Mouse (Mus musculus) bone marrow, adult 2 months (tissue): ENCODE measurements around the gene Gins3. TPM values are rescaled to one million over a fixed set of nuclear protein-coding genes. Genes with fewer than 3 reads are reported as not detected.

Experiments used
- H3K27ac ChIP-seq: fragments of 200-500 bp; 2 replicates; pipeline ENCODE4 v1.5.1; 2012; ENCODE audit warnings: low read depth, mild to moderate bottlenecking, control low read depth, inconsistent platforms, low read length; ENCODE audit not compliant: control insufficient read depth, poor library complexity, insufficient read depth
- H3K4me1 ChIP-seq: fragments of 200-500 bp; 2 replicates; pipeline ENCODE4 v1.6.1; 2011; ENCODE audit warnings: low read length; ENCODE audit not compliant: control insufficient read depth, insufficient read depth
- H3K4me3 ChIP-seq: fragments of 200-500 bp; replicated peaks from 2 replicates; pipeline ENCODE3; 2011; ENCODE audit warnings: mild to moderate bottlenecking, low read depth, low read length, control low read depth; ENCODE audit not compliant: control insufficient read depth
- CTCF ChIP-seq: fragments of 200-500 bp; IDR thresholded peaks from 2 replicates; pipeline ENCODE4 v1.5.1; 2011; ENCODE audit warnings: low read length, control low read depth; ENCODE audit not compliant: control insufficient read depth, insufficient read depth
- POLR2A ChIP-seq: fragments of 200-500 bp; IDR thresholded peaks from 2 replicates; pipeline ENCODE4 v1.6.1; 2011; ENCODE audit warnings: low read depth, mild to moderate bottlenecking, control low read depth, low read length, borderline replicate concordance; ENCODE audit not compliant: control insufficient read depth
- WGBS: fragments of 180-500 bp; shearing (Covaris S2); methylation state at CpG from one replicate; pipeline ENCODE4 v1.1.7; 2018; 5-methylcytosine and 5-hydroxymethylcytosine counted together
- polyA plus RNA-seq: library from polyadenylated mRNA; stranded (reverse); fragments of >200 nt; gene quantifications from 2 replicates; pipeline ENCODE4 v1.2.4, GENCODE M21; 2011; ENCODE audit warnings: low replicate concordance; ENCODE audit not compliant: missing spikeins, insufficient read depth, insufficient read length

Gene Gins3
- polyA plus RNA-seq, 1 experiment: 14.8 TPM

GRCm38 (mm10) chr8:95620046-95620445 lies 13.2 kb upstream of the Gins3 start:
- Histone ChIP-seq H3K27ac (no peak overlapping the region), H3K4me3 (no peak overlapping the region), H3K4me1 (no peaks in the 10 kb centered on the region)
- no peak for TF ChIP-seq CTCF
- 83% methylated on average over 2 of the region's 2 CpGs for WGBS

- whole genome bisulfite sequencing: 79% methylated on average over 2 of the region's 2 CpGs
- H3K4me1 ChIP-seq: no peaks in the 10 kb centered on the region
- TF ChIP-seq CTCF: no peak
- TF ChIP-seq POLR2A: no peak
- H3K4me3 ChIP-seq: no peak overlapping the region
- no peak overlapping the region for H3K27ac ChIP-seq
These were observed 8.4 kb upstream of the Gins3 start for GRCm38 (mm10) chr8:95624833-95625232.

- Histone ChIP-seq H3K4me1 (peaks cover 2% of the 10 kb centered on the region), H3K27ac (no peak overlapping the region), H3K4me3 (no peak overlapping the region)
- WGBS: 86% methylated on average over 6 of the region's 6 CpGs
- TF ChIP-seq CTCF: no peak
These were observed 413 bp upstream of the Gins3 start for GRCm38 (mm10) chr8:95632840-95633239.

DNA sequence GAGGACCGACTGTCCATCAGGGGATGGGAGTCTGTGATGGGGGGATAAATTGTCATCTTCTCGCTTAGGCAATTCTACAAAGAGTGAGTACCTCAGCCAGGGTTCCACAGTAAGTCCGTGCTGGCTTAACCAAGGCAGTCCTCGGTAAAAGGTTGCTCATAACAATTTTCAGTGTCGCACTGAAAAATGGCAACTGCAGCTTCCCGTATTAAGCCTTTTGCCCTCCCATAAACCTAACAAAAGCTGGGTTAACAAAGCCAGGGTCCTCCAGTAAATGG lies 749 bp downstream of the Gins3 start:
- Histone ChIP-seq H3K4me3 (peak overlapping the region; percentile 90), H3K27ac (no peak overlapping the region), H3K4me1 (peaks cover 2% of the 10 kb centered on the region)
- 2% methylated on average over 6 of the region's 6 CpGs for WGBS
- no peak for TF ChIP-seq CTCF
- TF ChIP-seq POLR2A: no peak

DNA sequence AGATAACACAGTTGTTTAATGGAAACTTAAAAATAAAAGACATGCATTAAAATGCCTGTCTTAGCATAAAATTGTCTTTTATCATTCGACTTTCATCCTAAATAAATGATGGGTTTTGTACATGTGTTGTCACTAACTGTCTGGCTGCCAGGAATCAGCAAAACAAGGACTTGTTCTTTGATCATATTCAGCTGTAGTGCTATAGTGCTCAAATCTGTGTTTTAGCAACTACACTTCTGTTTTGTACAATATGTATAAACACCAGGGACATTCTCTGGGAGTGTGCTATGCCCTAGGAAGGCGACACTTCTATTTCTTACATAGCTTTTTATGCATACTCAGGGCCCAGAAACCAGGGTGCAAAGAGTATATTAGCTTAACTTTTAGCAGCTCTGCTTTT lies 11.7 kb downstream of the Gins3 start:
- Histone ChIP-seq H3K4me3 (no peak overlapping the region), H3K27ac (no peak overlapping the region), H3K4me1 (no peaks in the 10 kb centered on the region)
- 94% methylated on average over 2 of the region's 2 CpGs for WGBS
- no peak for TF ChIP-seq POLR2A
- TF ChIP-seq CTCF: no peak

DNA sequence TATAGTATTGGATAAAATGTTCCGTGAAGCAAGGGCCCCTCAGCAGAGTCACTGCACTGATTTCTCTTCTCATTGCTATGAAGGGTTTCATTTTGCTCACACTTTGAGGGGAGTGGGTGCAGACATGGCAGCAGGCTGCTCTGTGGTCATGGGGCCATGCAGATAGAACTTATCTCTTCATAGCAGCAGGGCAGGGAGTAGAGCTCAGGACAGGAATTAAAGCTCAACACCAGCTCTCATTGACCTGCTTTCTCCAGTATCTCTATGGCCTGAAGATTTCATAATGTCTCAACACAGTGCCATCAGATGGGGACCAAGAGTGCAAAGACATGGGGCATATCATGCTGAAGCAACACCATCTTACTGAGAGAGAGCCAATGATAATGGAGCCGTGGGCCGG lies 15.0 kb downstream of the Gins3 start:
- no peak overlapping the region for H3K4me3 ChIP-seq
- no peaks in the 10 kb centered on the region for H3K4me1 ChIP-seq
- TF ChIP-seq POLR2A: no peak
- no peak for TF ChIP-seq CTCF
- no peak overlapping the region for H3K27ac ChIP-seq
- 73% methylated on average over 3 of the region's 3 CpGs for WGBS

- H3K27ac ChIP-seq: no peak overlapping the region
- no peaks in the 10 kb centered on the region for H3K4me1 ChIP-seq
- no peak for TF ChIP-seq POLR2A
- no peak for TF ChIP-seq CTCF
- H3K4me3 ChIP-seq: no peak overlapping the region
- 77% methylated on average over 5 of the region's 5 CpGs for WGBS
These were observed 20.1 kb downstream of the Gins3 start for GRCm38 (mm10) chr8:95653351-95653750.

GRCm38 (mm10) chr8:95655831-95656230 lies 22.6 kb downstream of the Gins3 start:
- TF ChIP-seq CTCF (no peak), POLR2A (no peak)
- no peak overlapping the region for H3K4me3 ChIP-seq
- no peaks in the 10 kb centered on the region for H3K4me1 ChIP-seq
- 82% methylated on average over 7 of the region's 7 CpGs for WGBS
- no peak overlapping the region for H3K27ac ChIP-seq

DNA sequence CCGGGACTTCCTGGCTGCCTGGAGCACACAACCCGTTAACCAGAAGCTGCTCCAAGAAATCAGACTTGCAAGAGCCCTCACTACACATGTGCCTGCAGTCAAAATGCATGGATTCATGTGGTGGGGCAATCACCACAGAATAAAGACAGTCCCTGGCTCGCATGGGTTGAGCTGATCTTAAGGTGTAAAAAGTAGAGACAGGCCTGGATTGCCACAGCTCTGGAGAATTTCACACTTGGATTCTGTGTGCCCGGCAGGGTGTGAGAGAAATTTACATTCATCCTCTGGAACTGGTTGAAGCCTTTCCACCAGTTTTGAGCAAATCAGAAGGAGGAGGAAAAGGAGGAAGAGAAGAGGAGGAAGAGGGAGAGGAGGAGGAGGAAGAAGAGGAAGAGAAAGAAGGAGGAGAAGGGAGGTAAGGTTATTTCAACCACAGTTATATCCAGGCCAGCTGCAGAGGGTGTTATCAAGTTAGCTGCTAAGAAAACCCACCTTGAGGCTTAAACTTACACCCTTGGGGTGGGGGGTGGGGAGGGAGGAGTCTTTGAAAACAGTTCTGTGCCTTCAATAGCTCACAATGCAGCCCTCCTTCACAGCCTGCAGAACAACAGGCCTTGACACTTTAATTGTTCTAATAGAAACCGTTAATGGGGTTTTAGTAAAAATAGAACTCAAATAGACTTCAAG lies 23.2 kb downstream of the Gins3 start:
- 71% methylated on average over 5 of the region's 5 CpGs for WGBS
- H3K4me3 ChIP-seq: no peak overlapping the region
- H3K4me1 ChIP-seq: no peaks in the 10 kb centered on the region
- no peak overlapping the region for H3K27ac ChIP-seq
- TF ChIP-seq CTCF (no peak), POLR2A (no peak)
